Mouse (Mus musculus) heart, postnatal 0 days (tissue): ENCODE data around the gene Cdon.

Experiments used
- CTCF ChIP-seq: IDR thresholded peaks from 2 replicates; pipeline ENCODE4 v1.5.1; 2016; ENCODE audit warnings: antibody characterized with exemption, control low read depth, low read depth
- EP300 ChIP-seq: IDR thresholded peaks from 2 replicates; pipeline ENCODE4 v1.6.1; 2016; ENCODE audit warnings: antibody characterized with exemption, low read depth

DNA sequence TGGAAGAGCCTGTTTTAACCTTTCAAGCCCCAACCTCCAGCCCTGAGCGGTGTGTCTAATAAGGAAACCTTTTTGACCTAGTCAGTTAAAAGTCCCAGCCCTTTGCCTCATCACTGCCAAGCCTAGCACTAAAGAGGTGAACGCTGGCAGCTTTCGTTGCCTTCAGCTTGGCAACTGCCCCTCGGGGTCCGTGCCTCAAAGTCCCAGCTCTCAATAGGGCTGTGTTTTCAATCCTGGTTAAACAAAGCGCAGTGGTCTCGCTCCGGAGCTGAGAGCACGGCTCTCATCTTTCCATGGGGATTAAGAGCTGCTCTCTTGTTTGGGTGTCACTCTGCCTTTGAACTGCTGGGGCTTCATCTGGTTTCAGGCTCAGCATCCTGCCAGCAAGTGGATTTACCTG lies 20.1 kb upstream of the Cdon start:
- TF ChIP-seq CTCF = no peak
- TF ChIP-seq EP300 = no peak
